Mouse (Mus musculus): ENCODE measurements around the gene Esrp2.

Esrp2 gene

DNA sequence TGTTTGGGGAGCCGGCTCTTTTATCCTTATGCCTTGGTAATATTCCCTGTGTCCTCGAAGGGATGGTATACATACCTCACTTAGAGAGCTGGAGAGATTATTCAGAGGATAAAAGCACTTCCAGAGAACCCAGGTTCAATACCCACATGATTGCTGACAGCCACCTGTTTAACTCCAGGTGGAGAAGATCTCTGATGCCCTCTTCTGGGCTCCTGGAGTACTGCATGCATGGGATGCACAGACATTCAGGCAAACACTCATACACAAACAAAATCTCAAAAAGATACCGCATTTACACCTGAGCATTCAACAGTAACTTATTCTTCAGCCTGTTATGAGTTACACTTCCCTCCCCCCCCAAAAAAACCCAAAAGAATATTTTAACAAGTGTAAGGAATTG lies 20.9 kb downstream of the Esrp2 start:
- no peak for DNase-seq

DNA sequence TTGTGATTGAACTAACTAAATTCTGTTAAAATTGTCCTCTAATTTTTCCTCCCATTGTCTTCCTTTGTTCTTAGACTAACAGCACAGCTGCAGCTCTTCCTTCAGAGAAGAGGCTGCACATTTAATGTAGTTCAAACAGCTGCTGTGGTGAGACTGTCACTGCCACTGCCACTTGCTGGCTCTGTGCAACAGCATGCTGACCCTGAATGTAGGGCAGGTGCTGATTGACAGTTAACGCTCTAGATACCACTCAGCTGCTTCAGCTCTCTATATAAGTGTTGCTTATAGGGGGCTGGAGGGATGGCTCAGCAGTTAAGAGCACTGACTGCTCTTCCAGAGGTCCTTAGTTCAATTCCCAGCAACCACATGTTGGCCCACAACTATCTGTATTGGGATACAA lies 24.3 kb downstream of the Esrp2 start:
- DNase-seq, result no peak

DNA sequence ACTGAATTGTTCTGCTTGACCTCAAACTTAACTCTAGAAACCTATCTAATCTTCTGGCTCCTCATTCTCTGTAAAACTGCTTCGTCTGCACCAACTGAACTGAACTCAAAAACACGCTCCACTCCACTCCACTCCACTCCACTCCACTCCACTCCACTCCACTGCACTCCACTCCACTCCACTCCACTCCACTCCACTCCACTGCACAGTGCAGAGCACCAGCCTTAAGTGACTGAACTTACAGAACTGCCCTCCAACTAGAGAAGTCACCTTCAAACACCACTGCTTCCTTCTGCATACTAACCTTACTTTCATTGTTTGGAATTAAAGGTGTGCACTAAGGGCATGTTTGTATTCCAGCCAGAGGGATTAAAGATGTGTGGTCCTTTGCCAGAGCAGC lies 24.7 kb downstream of the Esrp2 start:
- DNase-seq, result peak; percentile 14

DNA sequence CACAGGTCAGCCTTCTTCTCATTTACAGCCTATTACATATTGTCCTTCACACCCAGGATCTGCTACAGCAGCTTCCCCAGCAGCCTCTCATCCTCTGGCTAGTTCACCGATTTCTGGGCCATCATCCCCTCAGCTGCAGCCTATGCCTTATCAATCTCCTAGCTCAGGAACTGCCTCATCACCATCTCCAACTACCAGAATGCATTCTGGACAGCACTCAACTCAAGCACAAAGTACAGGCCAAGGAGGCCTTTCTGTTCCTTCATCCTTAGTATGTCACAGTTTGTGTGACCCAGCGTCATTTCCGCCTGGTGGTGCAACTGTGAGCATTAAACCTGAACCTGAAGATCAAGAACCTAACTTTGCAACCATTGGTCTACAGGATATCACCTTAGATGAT lies 28.0 kb downstream of the Esrp2 start:
- DNase-seq, result peak; percentile 14

DNA sequence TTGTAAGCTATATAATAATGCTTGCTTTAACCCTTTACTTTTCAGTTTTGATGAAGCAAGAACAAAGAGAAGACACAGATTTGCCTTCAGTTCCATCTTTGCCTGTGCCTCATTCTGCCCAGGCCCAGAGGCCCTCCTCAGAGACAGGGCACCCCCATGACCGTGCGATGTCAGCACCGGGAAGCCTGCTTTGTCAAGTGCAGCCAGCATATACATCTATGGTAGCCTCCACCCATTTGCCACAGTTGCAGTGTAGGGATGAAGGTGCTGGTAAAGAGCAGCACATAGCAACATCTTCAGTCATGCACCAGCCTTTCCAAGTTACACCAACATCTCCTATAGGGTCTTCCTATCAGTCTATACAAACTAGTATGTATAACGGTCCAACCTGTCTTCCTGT lies 28.7 kb downstream of the Esrp2 start:
- no peak for DNase-seq

DNA sequence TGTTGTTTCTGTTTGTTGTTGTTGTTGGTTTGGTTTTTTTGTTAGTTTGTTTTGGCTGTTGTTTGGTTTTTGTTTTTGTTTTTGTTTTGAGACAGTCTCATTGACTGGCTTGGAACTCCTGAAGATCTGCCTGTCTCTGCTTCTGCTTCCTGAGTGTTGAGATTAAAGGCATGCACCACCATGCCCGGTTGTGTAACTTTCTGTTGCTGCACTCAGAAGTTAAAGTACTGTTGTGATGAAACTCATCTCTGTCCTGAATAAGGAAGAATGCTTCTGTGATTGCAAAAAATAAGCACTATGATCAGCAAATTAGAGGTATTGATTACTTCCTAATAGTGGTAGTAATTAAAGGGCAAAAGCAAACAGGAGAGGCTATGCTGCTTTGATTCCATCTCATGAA lies 30.6 kb downstream of the Esrp2 start:
- no peak for DNase-seq

DNA sequence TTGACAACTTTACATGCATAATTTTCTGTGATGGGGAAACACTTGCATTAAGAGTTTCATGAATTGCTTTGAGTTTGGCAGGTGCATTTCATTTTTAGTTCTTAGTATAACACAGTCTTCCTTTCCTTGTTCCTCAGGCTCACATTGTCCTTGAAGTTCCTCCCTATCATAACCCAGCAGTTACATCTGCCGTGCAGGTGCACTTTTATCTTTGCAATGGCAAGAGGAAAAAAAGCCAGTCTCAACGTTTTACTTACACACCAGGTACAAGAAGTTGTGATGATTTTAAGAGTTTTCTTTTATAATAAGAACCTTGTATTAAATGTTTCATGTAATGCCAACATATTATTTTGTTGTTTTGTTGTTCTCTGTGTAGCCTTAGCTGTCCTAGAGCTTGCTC lies 32.9 kb downstream of the Esrp2 start:
- DNase-seq, result no peak

DNA sequence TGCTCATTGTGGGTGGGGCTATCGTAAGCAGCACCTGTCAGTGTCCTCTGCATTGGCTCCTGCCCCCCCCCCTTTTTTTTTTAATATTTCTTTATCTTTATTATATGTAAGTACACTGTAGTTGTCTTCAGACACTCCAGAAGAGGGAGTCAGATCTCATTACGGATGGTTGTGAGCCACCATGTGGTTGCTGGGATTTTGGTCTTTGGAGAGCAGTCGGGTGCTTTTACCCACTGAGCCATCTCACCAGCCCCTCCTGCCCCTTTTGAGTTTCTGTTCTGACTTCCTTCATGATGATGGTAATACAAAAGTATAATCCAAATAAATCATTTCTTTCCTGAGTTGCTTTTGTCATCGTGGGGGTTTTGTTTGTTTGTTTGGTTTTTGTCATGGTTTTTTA lies 34.5 kb downstream of the Esrp2 start:
- DNase-seq, result no peak
